Mouse (Mus musculus): ENCODE data around the gene Myo1e.

GRCm38 (mm10) chr9:70349274-70349673, 142.1 kb downstream of the Myo1e start:
- TF ChIP-seq CTCF (IDR thresholded peaks at IDR 0.05; ENCODE audit: insufficient read depth, low read depth, low read length) (no peak), POLR2A (IDR thresholded peaks at IDR 0.05; ENCODE audit: insufficient read depth, low read depth, low read length) (no peak)
